Mouse (Mus musculus) testis, adult 2 months (tissue): ENCODE data around the gene Sumo3. TPM values are rescaled to one million over a fixed set of nuclear protein-coding genes. Genes with fewer than 3 reads are reported as not detected.

Experiments
- H3K27ac ChIP-seq: fragments of 200-500 bp; 2 replicates; pipeline ENCODE4 v1.5.1; 2012; ENCODE audit warnings: low read depth, low read length; ENCODE audit not compliant: control insufficient read depth, insufficient read depth
- H3K27me3 ChIP-seq: fragments of 200-500 bp; 2 replicates; pipeline ENCODE4 v1.6.1; 2012; ENCODE audit warnings: mild to moderate bottlenecking, low read length, moderate library complexity; ENCODE audit not compliant: control insufficient read depth, insufficient read depth
- H3K36me3 ChIP-seq: fragments of 200-500 bp; 2 replicates; pipeline ENCODE4 v1.6.1; 2012; ENCODE audit warnings: mild to moderate bottlenecking, low read length; ENCODE audit not compliant: control insufficient read depth, insufficient read depth
- H3K4me1 ChIP-seq: fragments of 200-500 bp; 2 replicates; pipeline ENCODE4 v1.6.1; 2012; ENCODE audit warnings: low read length; ENCODE audit not compliant: control insufficient read depth, insufficient read depth
- H3K4me3 ChIP-seq: fragments of 200-500 bp; 2 replicates; pipeline ENCODE4 v1.5.1; 2012; ENCODE audit warnings: low read depth, mild to moderate bottlenecking, low read length, moderate library complexity, mixed read lengths; ENCODE audit not compliant: control insufficient read depth
- CTCF ChIP-seq: fragments of 200-500 bp; IDR thresholded peaks from 2 replicates; pipeline ENCODE4 v1.5.1; 2012; ENCODE audit warnings: low read depth, mild to moderate bottlenecking, inconsistent platforms, low read length, moderate library complexity; ENCODE audit not compliant: control insufficient read depth, insufficient read depth, insufficient replicate concordance
- POLR2A ChIP-seq: fragments of 200-500 bp; IDR thresholded peaks from 2 replicates; pipeline ENCODE4 v1.6.1; 2012; ENCODE audit warnings: low read depth, mild to moderate bottlenecking, inconsistent platforms, low read length, moderate library complexity; ENCODE audit not compliant: control insufficient read depth
- polyA plus RNA-seq: library from polyadenylated mRNA; depleted of rRNA; stranded (reverse); fragments of >200 nt; gene quantifications from 2 replicates; pipeline ENCODE4 v1.2.3, GENCODE M21; 2012

The Sumo3 gene
- polyA plus RNA-seq, 1 experiment, result 83.1 TPM

DNA sequence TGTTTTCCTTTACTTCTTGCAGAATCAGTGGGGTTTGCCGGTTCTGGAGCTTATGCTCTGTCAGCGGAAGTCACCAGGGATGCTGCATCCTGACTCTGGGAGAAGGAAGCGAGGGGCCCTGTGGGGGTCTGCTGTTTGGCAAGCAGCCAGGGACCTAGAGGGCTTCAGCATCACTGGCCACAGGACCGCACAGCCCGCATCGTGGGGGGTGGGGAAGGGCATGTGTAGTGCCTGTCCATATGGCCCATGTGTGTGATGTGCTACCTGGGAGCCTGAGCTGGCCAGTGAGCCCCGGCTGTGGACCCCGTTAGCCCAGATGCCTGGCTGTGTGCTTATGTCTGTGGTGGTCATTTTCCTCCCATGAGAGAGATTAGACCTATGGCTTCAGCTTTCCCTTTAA is 16.1 kb upstream of the Sumo3 start:
- H3K36me3 ChIP-seq, result no peaks in the 10 kb centered on the region; the same call in none of the 2 replicates
- no peak overlapping the region for H3K4me3 ChIP-seq
- no peaks in the 10 kb centered on the region for H3K27me3 ChIP-seq
- TF ChIP-seq CTCF (no peak), POLR2A (no peak)
- no peak overlapping the region for H3K27ac ChIP-seq
- no peaks in the 10 kb centered on the region; the same call in none of the 2 replicates for H3K4me1 ChIP-seq

DNA sequence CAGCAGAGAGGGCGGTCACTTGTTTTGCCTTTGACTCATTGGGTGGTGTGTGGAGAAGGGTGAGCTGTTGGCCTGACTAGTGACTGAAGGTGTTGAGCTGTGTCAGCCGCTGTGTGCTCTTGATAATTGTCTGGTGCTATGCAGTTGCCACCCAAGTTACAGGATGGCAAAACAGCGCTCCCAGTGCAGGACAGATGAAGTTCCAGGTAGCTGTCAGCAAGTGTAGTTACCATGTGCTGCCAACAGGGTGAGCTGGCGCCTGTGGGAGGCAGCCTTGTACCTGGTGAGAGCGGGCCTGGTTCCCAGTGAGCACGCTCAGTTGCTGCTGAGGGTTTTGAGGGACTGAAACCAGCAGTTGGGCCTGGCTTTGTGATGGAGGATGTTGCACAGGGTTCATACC is 15.1 kb upstream of the Sumo3 start:
- H3K36me3 ChIP-seq, result no peaks in the 10 kb centered on the region; the same call in none of the 2 replicates

DNA sequence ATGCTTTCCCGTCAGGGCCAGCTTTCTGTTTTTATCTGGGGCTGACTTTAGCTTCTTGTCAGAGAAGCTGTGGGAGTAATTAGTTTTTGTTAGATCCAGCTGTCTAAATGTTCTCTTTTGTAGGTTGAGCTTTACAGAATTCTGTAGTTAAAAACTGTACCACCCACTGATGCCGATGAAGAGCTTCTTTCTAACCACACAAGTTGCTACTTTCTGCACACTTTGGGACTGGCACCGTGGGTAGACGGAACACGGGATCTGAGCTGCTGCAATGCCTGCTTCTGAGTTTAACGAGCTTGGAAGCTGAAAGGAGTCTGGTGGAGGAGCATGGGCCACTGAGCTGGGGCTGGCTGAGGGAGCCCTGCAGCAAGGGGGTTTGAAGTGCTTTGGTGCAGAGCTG is 14.4 kb upstream of the Sumo3 start:
- TF ChIP-seq POLR2A (no peak), CTCF (no peak)
- Histone ChIP-seq H3K27me3 (no peaks in the 10 kb centered on the region), H3K27ac (no peak overlapping the region), H3K4me3 (no peak overlapping the region), H3K4me1 (peaks cover 2% of the 10 kb centered on the region), H3K36me3 (no peaks in the 10 kb centered on the region; the same call in none of the 2 replicates)

More for the DNA sequence above, 15.1 kb upstream of the Sumo3 start:
- Histone ChIP-seq H3K27me3 (no peaks in the 10 kb centered on the region), H3K4me3 (no peak overlapping the region), H3K27ac (no peak overlapping the region), H3K4me1 (peaks cover 2% of the 10 kb centered on the region)
- TF ChIP-seq CTCF, result peak; percentile 78; the same call in 1 of the 2 replicates
- no peak for TF ChIP-seq POLR2A

DNA sequence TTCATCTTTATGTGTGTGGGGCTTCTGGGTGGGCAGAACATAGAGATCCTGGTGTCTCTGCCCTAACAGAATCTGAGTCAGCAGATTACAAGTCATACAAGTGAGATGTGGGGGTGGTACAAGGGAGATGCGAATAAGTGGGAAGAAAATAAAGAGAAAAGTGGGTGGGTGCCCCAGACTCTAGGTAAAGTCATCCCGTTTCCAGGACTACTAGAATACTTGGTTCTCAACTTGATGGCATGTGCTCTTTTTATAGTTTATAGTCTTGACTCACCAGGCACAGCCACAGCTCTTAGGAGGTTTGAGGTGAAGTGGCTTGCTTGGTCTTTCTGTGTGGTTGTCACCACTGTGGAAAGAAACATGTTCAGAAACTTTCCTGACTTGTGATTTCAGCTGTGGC is 9.8 kb upstream of the Sumo3 start:
- TF ChIP-seq CTCF, result no peak
- no peak for TF ChIP-seq POLR2A
- H3K4me1 ChIP-seq, result peaks cover 2% of the 10 kb centered on the region
- H3K27ac ChIP-seq, result no peak overlapping the region
- H3K4me3 ChIP-seq, result no peak overlapping the region
- no peaks in the 10 kb centered on the region; the same call in none of the 2 replicates for H3K36me3 ChIP-seq
- H3K27me3 ChIP-seq, result no peaks in the 10 kb centered on the region

DNA sequence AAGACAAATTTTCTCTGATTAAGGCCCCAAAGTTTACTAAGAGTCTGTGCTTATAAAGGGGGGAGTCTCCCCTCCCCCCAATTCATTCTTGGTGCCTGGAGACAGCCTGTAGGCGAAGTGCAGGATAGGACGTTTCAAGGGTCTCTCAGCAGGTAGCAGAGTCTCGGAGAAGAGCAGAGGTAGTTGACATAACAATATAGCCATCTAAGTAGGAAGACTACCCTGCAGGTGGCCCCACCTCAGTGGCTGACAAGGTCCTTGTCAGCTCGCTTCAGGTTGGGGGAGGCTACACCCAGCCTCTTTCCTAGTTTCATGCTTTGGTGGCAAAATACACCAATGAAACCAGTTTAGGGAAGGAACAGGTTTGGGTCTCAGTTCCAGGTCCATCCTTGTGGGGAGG is 2.9 kb upstream of the Sumo3 start:
- H3K36me3 ChIP-seq, result no peaks in the 10 kb centered on the region
- H3K27ac ChIP-seq, result no peak overlapping the region
- TF ChIP-seq POLR2A, result no peak
- no peak for TF ChIP-seq CTCF
- H3K4me1 ChIP-seq, result peaks cover 24% of the 10 kb centered on the region
- H3K27me3 ChIP-seq, result no peaks in the 10 kb centered on the region
- no peak overlapping the region for H3K4me3 ChIP-seq

DNA sequence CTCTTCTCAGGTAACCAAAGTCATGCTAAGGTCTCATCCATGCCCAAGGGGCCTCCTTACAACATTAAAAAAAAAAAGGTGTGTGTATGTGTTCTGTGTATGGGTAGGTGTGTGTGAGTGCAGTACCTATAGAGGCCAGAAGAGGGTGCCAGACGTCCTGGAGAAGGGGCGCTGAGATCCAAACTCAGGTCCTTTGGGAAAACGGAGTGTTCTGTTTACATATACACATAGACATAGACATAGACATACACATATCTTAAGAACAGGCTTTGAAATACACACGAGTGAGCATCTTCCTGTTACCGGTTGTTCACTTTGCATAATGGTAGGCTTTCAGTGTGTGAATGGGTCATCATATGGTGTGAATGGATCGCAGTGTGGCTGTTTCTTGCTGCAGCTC is 1.8 kb upstream of the Sumo3 start:
- no peak overlapping the region for H3K27ac ChIP-seq

DNA sequence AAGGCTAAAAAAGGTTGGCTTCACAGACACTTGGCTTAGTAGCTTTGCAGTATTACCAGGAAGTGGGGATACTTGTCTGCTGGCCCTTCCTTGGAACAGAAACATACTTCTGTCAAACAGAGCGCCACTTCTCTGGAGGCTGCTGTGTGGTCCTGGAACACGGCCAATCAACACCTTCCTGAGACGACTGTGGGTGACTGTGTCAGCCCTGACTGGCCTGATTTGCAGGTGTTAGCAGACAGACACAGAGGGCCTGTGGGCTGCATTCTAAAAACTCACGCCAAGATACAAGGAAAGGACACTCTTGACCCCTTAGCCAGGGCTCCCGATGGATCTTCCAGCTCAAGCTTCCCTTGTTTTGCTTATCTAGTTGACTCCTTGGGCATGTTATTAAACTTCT is 939 bp upstream of the Sumo3 start:
- TF ChIP-seq POLR2A (no peak), CTCF (no peak)
- Histone ChIP-seq H3K27ac (peak overlapping the region; percentile 91), H3K4me3 (no peak overlapping the region), H3K27me3 (no peaks in the 10 kb centered on the region), H3K36me3 (peaks cover 2% of the 10 kb centered on the region; the same call in 1 of the 2 replicates), H3K4me1 (peaks cover 24% of the 10 kb centered on the region)

More for the DNA sequence above, 1.8 kb upstream of the Sumo3 start:
- Histone ChIP-seq H3K36me3 (peaks cover 2% of the 10 kb centered on the region; the same call in 1 of the 2 replicates), H3K4me3 (no peak overlapping the region), H3K27me3 (no peaks in the 10 kb centered on the region), H3K4me1 (peaks cover 24% of the 10 kb centered on the region)
- peak; percentile 61; the same call in 1 of the 2 replicates for TF ChIP-seq CTCF
- TF ChIP-seq POLR2A, result no peak

DNA sequence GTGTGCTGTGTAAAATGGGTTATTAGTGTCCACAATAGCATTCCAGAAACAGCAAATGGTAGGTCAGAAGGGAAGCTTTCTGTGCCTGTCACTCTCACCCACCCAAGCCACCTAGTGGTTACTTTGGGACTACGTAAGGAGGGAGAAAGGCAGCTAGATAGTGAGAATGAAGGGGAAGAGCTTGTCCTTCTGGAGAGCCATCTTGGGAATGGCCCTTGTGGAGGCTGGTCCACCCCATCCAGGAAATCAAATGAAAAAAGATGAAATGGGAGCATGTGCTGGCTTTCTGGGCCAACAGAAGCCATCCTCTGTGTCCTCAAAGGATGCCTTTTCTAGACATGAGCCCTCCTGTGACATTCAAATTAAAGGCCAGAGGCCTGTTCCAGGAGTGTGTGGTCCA is 529 bp upstream of the Sumo3 start:
- H3K27me3 ChIP-seq, result no peaks in the 10 kb centered on the region
- H3K36me3 ChIP-seq, result peaks cover 3% of the 10 kb centered on the region
- TF ChIP-seq POLR2A (no peak), CTCF (peak; percentile 6; the same call in 1 of the 2 replicates)
- peak overlapping the region; percentile 86 for H3K4me3 ChIP-seq
- peak overlapping the region; percentile 91 for H3K27ac ChIP-seq
- H3K4me1 ChIP-seq, result peaks cover 24% of the 10 kb centered on the region

DNA sequence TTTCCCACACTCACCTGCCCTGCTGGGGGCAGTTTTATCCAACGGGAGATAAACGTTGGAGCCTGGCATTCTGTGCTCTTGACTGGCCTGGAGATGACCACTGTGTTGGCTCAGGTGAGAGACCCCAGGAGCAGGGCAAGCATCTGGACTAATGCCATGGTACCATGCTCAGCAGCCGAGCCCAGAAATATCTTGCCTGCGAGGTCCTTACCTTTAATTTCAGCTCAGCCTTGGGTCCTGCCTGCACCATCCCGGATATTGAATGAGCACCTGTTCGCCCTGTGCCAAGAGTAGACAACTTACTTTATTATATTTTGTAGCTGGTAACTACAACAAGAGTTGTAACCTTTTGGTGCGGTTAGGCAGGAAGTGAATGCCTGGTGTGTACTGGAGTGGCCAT is 958 bp downstream of the Sumo3 start:
- Histone ChIP-seq H3K36me3 (peaks cover 3% of the 10 kb centered on the region), H3K4me1 (peaks cover 24% of the 10 kb centered on the region), H3K4me3 (peak overlapping the region; percentile 91), H3K27me3 (no peaks in the 10 kb centered on the region), H3K27ac (peak overlapping the region; percentile 81)
- no peak for TF ChIP-seq CTCF
- no peak for TF ChIP-seq POLR2A
